Mouse (Mus musculus): ENCODE data around the gene Ptp4a2.
"Not testable (repeated sequence)": the region's sequence is repeated elsewhere in the genome, so short reads cannot be mapped to it uniquely, and the experiment has no call there.

Ptp4a2 gene

GRCm38 (mm10) chr4:129810798-129811604, at the start of gene Ptp4a2:
Gene Ptp4a2, plus strand, starts transcription at chr4:129811219.
- peak; percentile 78 for DNase-seq (ENCODE audit: low spot score)

GRCm38 (mm10) chr4:129761606-129762005, 49.4 kb upstream of the Ptp4a2 start:
- DNase-seq (ENCODE audit: low spot score): no peak

DNA sequence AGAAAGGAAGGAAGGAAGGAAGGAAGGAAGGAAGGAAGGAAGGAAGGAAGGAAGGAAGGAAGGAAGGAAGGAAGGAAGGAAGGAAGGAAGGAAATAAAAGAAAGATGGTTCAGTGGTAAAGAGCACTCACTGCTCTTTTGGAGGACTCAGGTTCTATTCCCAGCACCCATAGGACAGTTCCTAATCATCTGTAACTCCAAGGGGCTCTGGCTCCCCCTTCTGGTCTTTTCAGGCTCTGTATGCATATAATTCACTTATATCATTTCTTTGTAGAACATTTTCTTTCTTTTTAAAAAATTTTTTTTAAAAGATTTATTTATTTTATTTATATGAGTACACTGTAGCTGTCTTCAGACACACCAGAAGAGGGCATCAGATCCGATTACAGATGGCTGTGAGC, 48.5 kb upstream of the Ptp4a2 start:
- not testable (repeated sequence) for DNase-seq (ENCODE audit: low spot score)

DNA sequence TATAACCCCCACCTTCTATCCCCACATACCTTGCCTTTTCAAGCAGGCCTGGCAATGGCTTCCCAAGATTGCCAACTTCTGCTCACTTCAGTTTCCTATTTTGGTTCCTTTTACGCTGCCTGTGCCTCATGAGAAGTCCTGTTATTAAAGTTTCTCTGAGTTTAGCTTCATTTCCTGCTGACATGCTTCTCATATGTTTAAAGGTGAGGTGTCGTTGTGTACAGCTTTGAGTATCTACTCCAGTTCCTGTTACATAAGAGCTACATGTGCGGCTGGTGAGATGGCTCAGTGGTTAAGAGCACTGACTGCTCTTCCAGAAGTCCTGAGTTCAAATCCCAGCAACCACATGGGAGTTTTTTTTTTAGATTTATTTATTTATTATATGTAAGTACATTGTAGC, 45.7 kb upstream of the Ptp4a2 start:
- DNase-seq (ENCODE audit: low spot score): no peak

- no peak for DNase-seq (ENCODE audit: low spot score)
Measured at GRCm38 (mm10) chr4:129767782-129768181, 43.2 kb upstream of the Ptp4a2 start.

DNA sequence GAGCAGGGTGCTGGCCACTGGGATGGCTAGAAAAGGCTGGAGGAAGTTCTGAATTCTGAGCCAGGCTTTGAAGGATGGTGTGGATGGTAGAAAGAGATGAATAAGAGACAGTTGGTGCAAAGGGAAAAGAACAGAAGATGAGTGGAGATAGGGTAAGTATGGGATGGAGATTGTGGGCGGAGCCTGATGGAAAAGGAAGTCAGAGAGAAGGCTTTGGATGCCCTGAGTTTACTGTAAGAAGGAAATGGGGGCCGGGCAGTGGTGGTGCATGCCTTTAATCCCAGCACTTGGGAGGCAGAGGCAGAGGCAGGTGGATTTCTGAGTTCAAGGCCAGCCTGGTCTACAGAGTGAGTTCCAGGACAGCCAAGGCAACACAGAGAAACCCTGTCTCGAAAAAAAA, 42.3 kb upstream of the Ptp4a2 start:
- not testable (repeated sequence) for DNase-seq (ENCODE audit: low spot score)

DNA sequence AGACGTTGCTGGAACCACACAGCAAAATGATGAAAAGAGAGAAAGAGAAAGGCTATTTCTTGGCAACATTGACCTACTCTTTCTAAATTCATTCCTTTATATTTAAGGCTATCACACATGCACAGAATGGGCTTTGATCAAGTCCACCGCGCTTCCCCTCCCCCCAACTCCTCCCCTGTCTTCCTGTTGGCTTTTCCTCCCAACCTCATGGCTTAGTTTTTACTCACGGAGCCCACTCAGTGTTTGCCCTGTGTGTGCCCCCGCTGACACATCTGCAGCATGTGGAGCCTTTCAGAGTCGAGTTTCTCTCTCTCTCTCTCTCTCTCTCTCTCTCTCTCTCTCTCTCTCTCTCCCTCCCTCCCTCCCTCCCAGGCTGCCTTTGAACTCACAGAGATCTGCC, 40.4 kb upstream of the Ptp4a2 start:
- DNase-seq (ENCODE audit: low spot score): no peak

- no peak for DNase-seq (ENCODE audit: low spot score)
Measured at GRCm38 (mm10) chr4:129771314-129771671, 39.7 kb upstream of the Ptp4a2 start.

DNA sequence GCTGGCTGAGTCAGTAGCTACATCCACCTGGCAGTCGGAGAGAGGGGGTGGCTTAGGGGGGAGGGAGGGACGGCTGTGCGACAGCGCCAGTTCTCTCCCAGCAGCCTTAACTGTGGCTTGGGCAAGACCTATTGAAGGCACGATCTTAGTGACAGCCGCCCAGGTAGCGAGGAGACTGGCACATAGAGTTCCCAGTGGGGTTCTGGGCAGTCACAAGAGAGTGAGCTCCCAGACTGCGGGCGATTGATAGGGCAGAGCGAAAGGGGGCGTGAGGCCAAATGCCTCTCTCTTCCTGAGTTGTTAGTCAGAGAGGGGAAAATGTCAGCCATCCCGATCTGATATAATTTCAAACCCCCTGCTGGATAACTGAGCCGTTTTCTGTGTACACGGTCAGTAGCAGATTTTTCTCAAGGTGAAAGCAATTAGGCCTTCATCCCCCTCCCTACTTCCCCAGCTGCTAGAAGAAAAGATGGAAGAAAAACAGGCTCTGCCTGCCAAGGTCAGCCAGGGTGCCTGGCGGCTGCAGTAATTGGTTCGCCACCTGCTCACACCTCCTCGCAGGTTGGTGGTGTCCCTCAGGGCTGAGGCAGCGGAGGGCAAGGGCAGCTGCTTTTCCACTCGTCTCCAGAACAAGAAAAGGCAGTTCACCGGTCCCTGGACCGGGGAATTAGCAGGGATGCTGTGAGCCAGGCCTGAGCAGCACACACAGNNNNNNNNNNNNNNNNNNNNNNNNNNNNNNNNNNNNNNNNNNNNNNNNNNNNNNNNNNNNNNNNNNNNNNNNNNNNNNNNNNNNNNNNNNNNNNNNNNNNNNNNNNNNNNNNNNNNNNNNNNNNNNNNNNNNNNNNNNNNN, 39.1 kb upstream of the Ptp4a2 start:
- no peak for DNase-seq (ENCODE audit: low spot score)

GRCm38 (mm10) chr4:129781881-129782675, 28.9 kb upstream of the Ptp4a2 start:
- peak; percentile 71 for DNase-seq (ENCODE audit: low spot score)

GRCm38 (mm10) chr4:129782857-129783331, 28.1 kb upstream of the Ptp4a2 start:
- no peak for DNase-seq (ENCODE audit: low spot score)

DNA sequence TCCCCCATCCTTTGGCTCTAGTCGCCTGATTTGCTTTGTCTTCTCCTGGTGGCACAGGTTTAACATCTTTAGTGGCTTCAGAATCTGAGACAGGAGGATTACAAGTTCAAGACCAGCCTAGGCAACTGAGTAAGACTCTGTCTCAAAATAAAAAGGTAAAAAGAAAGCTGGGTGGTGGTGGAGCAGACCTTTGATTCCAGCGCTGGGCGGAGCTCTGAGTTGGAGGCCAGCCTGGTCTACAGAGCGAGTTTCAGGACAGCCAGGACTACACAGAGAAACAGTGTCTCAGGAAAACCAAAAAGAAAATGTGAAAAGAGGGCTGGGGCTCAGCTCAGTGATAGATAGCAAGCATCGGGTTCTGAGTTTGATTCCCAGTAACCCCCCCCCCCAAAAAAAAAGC, 27.5 kb upstream of the Ptp4a2 start:
- DNase-seq (ENCODE audit: low spot score): no peak

DNA sequence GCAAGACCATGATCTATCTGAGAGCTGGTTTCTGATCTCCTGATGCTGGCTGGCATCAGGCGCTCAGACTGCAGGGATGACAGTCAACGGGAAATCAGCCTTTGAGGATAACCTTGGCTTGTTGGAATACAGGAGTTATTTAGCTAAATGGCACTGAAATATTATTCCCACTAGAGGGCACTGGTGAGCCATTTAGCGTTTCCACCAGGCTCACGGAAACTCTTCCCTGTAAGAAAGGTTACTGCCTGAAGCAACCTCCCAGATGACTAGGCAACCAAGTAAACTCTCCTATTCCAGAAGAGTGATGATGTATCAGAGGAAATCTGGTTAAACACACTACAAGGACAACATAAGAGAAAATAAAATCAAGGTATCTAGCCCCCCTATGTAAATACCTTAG, 25.8 kb upstream of the Ptp4a2 start:
- peak; percentile 65 for DNase-seq (ENCODE audit: low spot score)

DNA sequence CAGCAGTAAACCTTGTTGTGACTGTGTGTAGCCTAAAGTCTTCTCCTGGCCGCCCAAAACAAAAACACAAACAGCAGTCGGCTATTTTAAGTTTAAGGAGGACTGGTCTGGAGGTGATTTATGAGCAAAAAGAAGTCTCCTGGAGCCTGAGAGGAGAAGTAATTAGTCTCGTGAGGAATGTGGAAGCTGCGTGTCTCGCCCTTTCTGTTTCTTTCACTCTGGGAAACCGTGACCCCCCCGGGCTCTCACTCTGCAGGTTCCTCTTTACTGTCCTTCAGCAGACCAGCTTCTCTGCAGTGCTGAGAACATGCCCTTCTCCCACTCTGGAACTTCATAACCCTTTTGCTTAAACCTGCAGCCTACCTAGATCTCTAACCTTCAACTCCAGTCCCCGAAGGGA, 22.3 kb upstream of the Ptp4a2 start:
- no peak for DNase-seq (ENCODE audit: low spot score)

DNA sequence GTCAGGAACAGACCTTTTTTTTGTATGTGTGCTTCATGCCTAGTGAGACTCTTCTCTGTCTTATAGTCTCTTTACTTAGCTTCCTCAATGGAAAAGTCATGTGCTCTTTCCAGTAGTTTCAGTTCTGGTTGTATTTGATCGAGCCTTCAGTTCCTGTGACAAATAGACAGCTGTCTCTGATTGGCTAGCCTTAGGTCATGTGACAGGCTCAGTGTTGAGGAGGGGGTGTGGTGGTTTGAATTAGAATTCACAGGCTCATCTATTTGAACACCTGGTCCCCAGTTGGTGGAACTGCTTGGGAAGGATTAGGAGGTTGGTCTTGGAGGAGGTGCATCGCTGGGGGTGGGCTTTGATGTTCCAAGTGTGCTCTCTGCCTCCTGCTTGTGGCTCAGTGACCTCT, 21.4 kb upstream of the Ptp4a2 start:
- DNase-seq (ENCODE audit: low spot score): no peak

DNA sequence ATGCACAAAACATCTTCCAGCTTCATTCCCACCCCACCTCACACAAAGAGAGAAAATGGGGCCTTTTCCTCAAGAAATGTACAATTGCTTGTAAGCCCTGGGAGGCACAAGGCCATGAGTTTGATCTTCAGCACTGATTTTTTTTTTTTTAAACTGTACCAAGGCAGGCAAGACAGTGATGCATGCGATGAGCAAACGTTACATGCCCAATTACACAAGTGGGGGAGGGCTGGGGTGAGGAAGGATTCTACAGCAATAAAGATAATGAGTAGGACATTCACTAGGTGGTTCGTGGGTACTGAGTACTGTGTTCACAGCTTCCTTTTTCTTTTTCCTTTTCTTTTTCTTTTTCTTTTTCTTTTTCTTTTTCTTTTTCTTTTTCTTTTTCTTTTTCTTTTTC, 20.5 kb upstream of the Ptp4a2 start:
- no peak for DNase-seq (ENCODE audit: low spot score)

GRCm38 (mm10) chr4:129791399-129791798, 19.6 kb upstream of the Ptp4a2 start:
- no peak for DNase-seq (ENCODE audit: low spot score)

GRCm38 (mm10) chr4:129792666-129793202, 18.3 kb upstream of the Ptp4a2 start:
- DNase-seq (ENCODE audit: low spot score): no peak

- DNase-seq (ENCODE audit: low spot score): no peak
Measured at GRCm38 (mm10) chr4:129793713-129794329, 17.2 kb upstream of the Ptp4a2 start.

- peak; percentile 56 for DNase-seq (ENCODE audit: low spot score)
Measured at GRCm38 (mm10) chr4:129795151-129795860, 15.7 kb upstream of the Ptp4a2 start.

GRCm38 (mm10) chr4:129795861-129796260, 15.2 kb upstream of the Ptp4a2 start:
- DNase-seq (ENCODE audit: low spot score): no peak
